Mouse (Mus musculus): ENCODE results near the gene Mag. TPM values are rescaled to one million over a fixed set of nuclear protein-coding genes. Genes with fewer than 3 reads are reported as not detected.

The Mag gene
- polyA plus RNA-seq, 1 experiment from 2014 or later = 1.8 TPM

DNA sequence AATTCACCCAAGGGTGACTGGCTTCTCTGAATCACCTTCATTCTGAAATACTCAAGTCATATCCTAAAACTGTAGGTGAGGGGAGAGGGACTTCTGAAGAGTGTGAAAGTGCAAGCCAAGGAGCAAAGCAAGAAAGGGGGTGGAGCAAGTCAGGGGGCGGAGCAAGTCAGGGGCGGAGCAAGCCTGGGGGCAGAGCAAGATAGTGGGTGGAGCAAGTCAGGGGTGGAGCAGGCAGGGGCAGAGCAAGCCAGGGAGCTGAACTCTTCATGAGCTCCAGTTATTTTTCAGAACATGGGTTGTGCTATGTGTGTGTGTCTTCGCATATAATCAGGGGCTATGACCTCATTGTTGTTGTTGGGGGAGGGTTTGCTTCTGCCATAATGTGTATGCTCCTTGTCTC, 5.5 kb upstream of the Mag start:
- Histone ChIP-seq H3K27me3 (ENCODE audit: control insufficient read depth, insufficient read depth, low read length) (no peaks in the 10 kb centered on the region), H3K4me3 (replicated peaks; ENCODE audit: low read depth, low read length) (no peak overlapping the region), H3K9ac (replicated peaks; ENCODE audit: low read length) (no peak overlapping the region), H3K36me3 (ENCODE audit: control insufficient read depth, insufficient read depth, low read length) (no peaks in the 10 kb centered on the region), H3K4me2 (ENCODE audit: low read length) (no peak overlapping the region), H3K9me3 (ENCODE audit: control insufficient read depth, low read length) (no peaks in the 10 kb centered on the region), H3K27ac (replicated peaks; ENCODE audit: low read depth, low read length) (no peak overlapping the region), H3K4me1 (ENCODE audit: control insufficient read depth, insufficient read depth, low read length) (no peaks in the 10 kb centered on the region)
- DNase-seq (no peak), ATAC-seq (ENCODE audit: low FRiP score, low TSS enrichment) (no peak)
- 78% methylated on average over 3 of the region's 3 CpGs for WGBS

DNA sequence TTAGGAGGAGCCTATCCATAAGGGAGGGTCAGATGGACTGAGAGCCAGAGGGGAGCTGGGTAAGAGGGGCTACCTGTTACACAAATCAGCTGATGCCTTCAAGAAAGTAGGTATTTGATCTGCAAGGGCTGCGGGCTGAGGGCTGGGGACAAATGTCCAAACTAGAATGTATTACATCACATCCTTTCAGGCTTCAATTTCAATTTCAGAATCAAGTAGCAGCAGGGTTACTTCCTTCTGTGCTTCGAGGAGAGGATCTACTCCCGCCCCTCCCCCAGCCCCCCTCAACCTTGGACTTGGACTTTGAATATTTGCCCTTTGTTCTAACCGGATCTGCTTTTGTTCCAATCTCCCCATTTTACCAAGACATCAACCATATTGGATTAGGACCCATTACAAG, 2.5 kb upstream of the Mag start:
- no peaks in the 10 kb centered on the region for H3K27me3 ChIP-seq (ENCODE audit: control insufficient read depth, insufficient read depth, low read length)
- no peaks in the 10 kb centered on the region for H3K9me3 ChIP-seq (ENCODE audit: control insufficient read depth, low read length)
- WGBS = 65% methylated on average over 4 of the region's 4 CpGs
- no peak overlapping the region for H3K9ac ChIP-seq (replicated peaks; ENCODE audit: low read length)
- DNase-seq (no peak), ATAC-seq (ENCODE audit: low FRiP score, low TSS enrichment) (no peak)
- no peaks in the 10 kb centered on the region for H3K36me3 ChIP-seq (ENCODE audit: control insufficient read depth, insufficient read depth, low read length)
- no peak overlapping the region for H3K4me3 ChIP-seq (replicated peaks; ENCODE audit: low read depth, low read length)
- no peak overlapping the region for H3K4me2 ChIP-seq (ENCODE audit: low read length)
- no peaks in the 10 kb centered on the region for H3K4me1 ChIP-seq (ENCODE audit: control insufficient read depth, insufficient read depth, low read length)
- no peak overlapping the region for H3K27ac ChIP-seq (replicated peaks; ENCODE audit: low read depth, low read length)

GRCm38 (mm10) chr7:30916713-30917112, 2.0 kb upstream of the Mag start:
- H3K9me3 ChIP-seq (ENCODE audit: control insufficient read depth, low read length) = no peaks in the 10 kb centered on the region
- H3K36me3 ChIP-seq (ENCODE audit: control insufficient read depth, insufficient read depth, low read length) = no peaks in the 10 kb centered on the region
- DNase-seq (no peak), ATAC-seq (ENCODE audit: low FRiP score, low TSS enrichment) (no peak)
- H3K4me2 ChIP-seq (ENCODE audit: low read length) = no peak overlapping the region
- no peak overlapping the region for H3K9ac ChIP-seq (replicated peaks; ENCODE audit: low read length)
- H3K4me3 ChIP-seq (replicated peaks; ENCODE audit: low read depth, low read length) = no peak overlapping the region
- H3K27me3 ChIP-seq (ENCODE audit: control insufficient read depth, insufficient read depth, low read length) = no peaks in the 10 kb centered on the region
- H3K4me1 ChIP-seq (ENCODE audit: control insufficient read depth, insufficient read depth, low read length) = no peaks in the 10 kb centered on the region
- WGBS = 18% methylated on average over 6 of the region's 6 CpGs
- no peak overlapping the region for H3K27ac ChIP-seq (replicated peaks; ENCODE audit: low read depth, low read length)

- Histone ChIP-seq H3K4me3 (replicated peaks; ENCODE audit: low read depth, low read length) (no peak overlapping the region), H3K27ac (replicated peaks; ENCODE audit: low read depth, low read length) (no peak overlapping the region), H3K9me3 (ENCODE audit: control insufficient read depth, low read length) (no peaks in the 10 kb centered on the region), H3K4me2 (ENCODE audit: low read length) (no peak overlapping the region), H3K9ac (replicated peaks; ENCODE audit: low read length) (no peak overlapping the region), H3K36me3 (ENCODE audit: control insufficient read depth, insufficient read depth, low read length) (no peaks in the 10 kb centered on the region), H3K4me1 (ENCODE audit: control insufficient read depth, insufficient read depth, low read length) (peaks cover 5% of the 10 kb centered on the region; the same call in 1 of the 2 replicates), H3K27me3 (ENCODE audit: control insufficient read depth, insufficient read depth, low read length) (no peaks in the 10 kb centered on the region)
- DNase-seq = no peak
- whole genome bisulfite sequencing = 81% methylated on average over 6 of the region's 6 CpGs
- no peak for ATAC-seq (ENCODE audit: low FRiP score, low TSS enrichment)
Observed at GRCm38 (mm10) chr7:30909773-30910172, 4.9 kb downstream of the Mag start.

DNA sequence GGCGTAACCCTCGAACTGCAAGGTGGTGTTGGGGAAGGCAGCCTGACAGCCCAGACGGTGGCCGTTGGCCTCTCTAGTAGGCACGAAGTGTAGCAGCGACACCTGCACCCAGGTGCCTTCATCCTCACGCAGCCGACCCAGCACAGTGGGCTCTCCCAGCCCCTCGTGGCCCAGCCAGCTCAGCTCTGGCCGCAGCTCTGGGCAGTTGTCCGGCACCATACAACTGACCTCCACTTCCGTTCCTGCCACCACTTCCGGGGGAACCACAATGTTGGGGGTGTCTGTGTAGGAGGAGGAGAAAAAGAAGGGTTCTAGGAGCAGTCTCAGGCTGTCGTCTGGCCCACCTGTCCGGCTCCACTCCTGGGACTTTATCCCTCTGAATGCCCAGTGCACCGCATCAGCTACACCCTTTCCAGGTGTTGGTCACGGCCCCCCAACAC, 5.7 kb downstream of the Mag start:
- DNase-seq = no peak
- no peaks in the 10 kb centered on the region for H3K9me3 ChIP-seq (ENCODE audit: control insufficient read depth, low read length)
- peak overlapping the region; percentile 20 for H3K4me3 ChIP-seq (replicated peaks; ENCODE audit: low read depth, low read length)
- H3K27me3 ChIP-seq (ENCODE audit: control insufficient read depth, insufficient read depth, low read length) = no peaks in the 10 kb centered on the region
- no peaks in the 10 kb centered on the region for H3K36me3 ChIP-seq (ENCODE audit: control insufficient read depth, insufficient read depth, low read length)
- 31% methylated on average over 17 of the region's 17 CpGs for WGBS
- peak overlapping the region; percentile 55 for H3K4me2 ChIP-seq (ENCODE audit: low read length)
- no peak overlapping the region for H3K27ac ChIP-seq (replicated peaks; ENCODE audit: low read depth, low read length)
- peaks cover 5% of the 10 kb centered on the region; the same call in 1 of the 2 replicates for H3K4me1 ChIP-seq (ENCODE audit: control insufficient read depth, insufficient read depth, low read length)
- ATAC-seq (ENCODE audit: low FRiP score, low TSS enrichment) = no peak
- H3K9ac ChIP-seq (replicated peaks; ENCODE audit: low read length) = no peak overlapping the region

- H3K27ac ChIP-seq (replicated peaks; ENCODE audit: low read depth, low read length) = no peak overlapping the region
- H3K36me3 ChIP-seq (ENCODE audit: control insufficient read depth, insufficient read depth, low read length) = no peaks in the 10 kb centered on the region
- peaks cover 5% of the 10 kb centered on the region; the same call in 1 of the 2 replicates for H3K4me1 ChIP-seq (ENCODE audit: control insufficient read depth, insufficient read depth, low read length)
- 2% methylated on average over 24 of the region's 26 CpGs for WGBS
- peak overlapping the region; percentile 55 for H3K4me2 ChIP-seq (ENCODE audit: low read length)
- no peaks in the 10 kb centered on the region for H3K9me3 ChIP-seq (ENCODE audit: control insufficient read depth, low read length)
- 0 out of 2 replicates have a peak overlapping the region, but pooled peaks have one; percentile 16 for H3K9ac ChIP-seq (replicated peaks; ENCODE audit: low read length)
- H3K27me3 ChIP-seq (ENCODE audit: control insufficient read depth, insufficient read depth, low read length) = no peaks in the 10 kb centered on the region
- peak overlapping the region; percentile 20 for H3K4me3 ChIP-seq (replicated peaks; ENCODE audit: low read depth, low read length)
- DNase-seq (peak; percentile 39), ATAC-seq (ENCODE audit: low FRiP score, low TSS enrichment) (peak; percentile 46; the same call in 1 of the 2 replicates)
Observed at GRCm38 (mm10) chr7:30908277-30908991, 6.2 kb downstream of the Mag start.

GRCm38 (mm10) chr7:30904042-30904441, 10.6 kb downstream of the Mag start:
- WGBS = 62% methylated on average over 4 of the region's 4 CpGs
- DNase-seq (peak; percentile 10), ATAC-seq (ENCODE audit: low FRiP score, low TSS enrichment) (no peak)
- no peaks in the 10 kb centered on the region for H3K9me3 ChIP-seq (ENCODE audit: control insufficient read depth, low read length)
- no peak overlapping the region for H3K9ac ChIP-seq (replicated peaks; ENCODE audit: low read length)
- H3K4me3 ChIP-seq (replicated peaks; ENCODE audit: low read depth, low read length) = no peak overlapping the region
- peaks cover 5% of the 10 kb centered on the region; the same call in 1 of the 2 replicates for H3K4me1 ChIP-seq (ENCODE audit: control insufficient read depth, insufficient read depth, low read length)
- no peak overlapping the region for H3K27ac ChIP-seq (replicated peaks; ENCODE audit: low read depth, low read length)
- no peaks in the 10 kb centered on the region for H3K27me3 ChIP-seq (ENCODE audit: control insufficient read depth, insufficient read depth, low read length)
- no peaks in the 10 kb centered on the region for H3K36me3 ChIP-seq (ENCODE audit: control insufficient read depth, insufficient read depth, low read length)
- H3K4me2 ChIP-seq (ENCODE audit: low read length) = no peak overlapping the region

GRCm38 (mm10) chr7:30895217-30895616, 19.5 kb downstream of the Mag start:
- H3K9me3 ChIP-seq (ENCODE audit: control insufficient read depth, low read length) = no peaks in the 10 kb centered on the region
- H3K4me3 ChIP-seq (replicated peaks; ENCODE audit: low read depth, low read length) = no peak overlapping the region
- H3K27me3 ChIP-seq (ENCODE audit: control insufficient read depth, insufficient read depth, low read length) = no peaks in the 10 kb centered on the region
- ATAC-seq (ENCODE audit: low FRiP score, low TSS enrichment) (no peak), DNase-seq (no peak)
- H3K9ac ChIP-seq (replicated peaks; ENCODE audit: low read length) = no peak overlapping the region
- no peaks in the 10 kb centered on the region for H3K36me3 ChIP-seq (ENCODE audit: control insufficient read depth, insufficient read depth, low read length)
- no peaks in the 10 kb centered on the region for H3K4me1 ChIP-seq (ENCODE audit: control insufficient read depth, insufficient read depth, low read length)
- H3K27ac ChIP-seq (replicated peaks; ENCODE audit: low read depth, low read length) = no peak overlapping the region
- WGBS = 97% methylated on average over 3 of the region's 3 CpGs
- no peak overlapping the region for H3K4me2 ChIP-seq (ENCODE audit: low read length)

- Histone ChIP-seq H3K27me3 (ENCODE audit: control insufficient read depth, insufficient read depth, low read length) (no peaks in the 10 kb centered on the region), H3K27ac (replicated peaks; ENCODE audit: low read depth, low read length) (no peak overlapping the region), H3K9ac (replicated peaks; ENCODE audit: low read length) (no peak overlapping the region), H3K4me2 (ENCODE audit: low read length) (no peak overlapping the region), H3K4me3 (replicated peaks; ENCODE audit: low read depth, low read length) (no peak overlapping the region), H3K36me3 (ENCODE audit: control insufficient read depth, insufficient read depth, low read length) (no peaks in the 10 kb centered on the region), H3K9me3 (ENCODE audit: control insufficient read depth, low read length) (no peaks in the 10 kb centered on the region), H3K4me1 (ENCODE audit: control insufficient read depth, insufficient read depth, low read length) (no peaks in the 10 kb centered on the region)
- ATAC-seq (ENCODE audit: low FRiP score, low TSS enrichment) (no peak), DNase-seq (no peak)
- 77% methylated on average over 3 of the region's 3 CpGs for WGBS
Observed at GRCm38 (mm10) chr7:30892515-30892914, 22.2 kb downstream of the Mag start.
